Mouse (Mus musculus) heart, postnatal 25 days (tissue): ENCODE measurements at regions not wholly inside any gene's neighbourhood (a gene's known extent, or its start where the extent isn't known, plus 50 kb on each side); places are given as distances from the start of the nearest gene placed in this dataset.

Experiments used
- DNase-seq: peaks from one replicate; pipeline ENCODE4 v3.0.0; 2022; ENCODE audit warnings: low spot score
- intact Hi-C: fragments of 180-260 bp; cut with DNase I; formaldehyde crosslinking; loops from one replicate; pipeline ENCODE4 v1.15.1; 2025

- DNase-seq, result no peak
- intact Hi-C loops, result no loop called here
Observed at GRCm38 (mm10) chr15:71326596-71326995, 2507.8 kb upstream of the Gm6569 start.

- DNase-seq, result no peak
- intact Hi-C loops, result no loop called here
Observed at GRCm38 (mm10) chr15:71358189-71358790, 2476.1 kb upstream of the Gm6569 start.

- DNase-seq, result no peak
- intact Hi-C loops, result loop anchor here (10.0 kb wide), 1 partner anchor 131 kb away; no protein-coding TSS in a partner anchor
Observed at GRCm38 (mm10) chr15:71375775-71376174, 2458.6 kb upstream of the Gm6569 start.
